Mouse (Mus musculus) spleen, adult 2 months (tissue): ENCODE results near the gene Ncor1.

ENCODE experiments used
- CTCF ChIP-seq: fragments of 200-500 bp; IDR thresholded peaks from 2 replicates; pipeline ENCODE4 v1.5.1; 2011; ENCODE audit warnings: mild to moderate bottlenecking, inconsistent platforms; ENCODE audit not compliant: insufficient read depth, insufficient read length, insufficient replicate concordance; ENCODE audit errors: extremely low read depth
- POLR2A ChIP-seq: fragments of 200-500 bp; IDR thresholded peaks from 2 replicates; pipeline ENCODE4 v1.6.1; 2011; ENCODE audit warnings: low read depth, low read length, inconsistent platforms

DNA sequence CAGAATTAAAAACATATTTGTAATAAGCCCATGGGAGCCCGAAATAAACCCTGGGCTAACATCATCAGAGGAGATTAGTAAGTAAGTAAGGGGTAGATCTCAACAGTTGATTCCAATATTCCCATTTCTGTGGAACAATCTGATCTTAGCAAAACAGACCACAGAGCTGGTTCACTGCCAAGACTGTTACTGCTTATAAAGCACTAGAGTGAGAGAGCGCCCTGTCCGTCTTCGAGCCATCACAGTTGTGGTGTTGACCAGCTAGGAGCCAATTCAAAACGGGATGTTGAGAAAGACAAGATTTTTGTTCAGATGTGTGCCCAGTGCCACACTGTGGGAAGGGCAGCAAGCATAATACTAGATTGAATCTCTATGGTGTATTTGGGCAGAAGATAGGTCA lies 127.2 kb downstream of the Ncor1 start:
- no peak for TF ChIP-seq CTCF
- no peak for TF ChIP-seq POLR2A
